Mouse (Mus musculus) forebrain, embryonic 11.5 days (tissue): ENCODE measurements around the gene Stum. TPM values are rescaled to one million over a fixed set of nuclear protein-coding genes. Genes with fewer than 3 reads are reported as not detected.

Experiments
- ATAC-seq: fragments of 200-750 bp; cut with Nextera tagmentation; replicated peaks from 2 replicates; pipeline ENCODE4 v1.8.0; 2017; ENCODE audit warnings: moderate TSS enrichment; ENCODE audit not compliant: low FRiP score
- DNase-seq: peaks from one replicate; pipeline ENCODE4 v3.0.0-alpha.2; 2017; ENCODE audit warnings: low spot score
- H3K27ac ChIP-seq: fragments of 300-500 bp; sonication (generic); 2 replicates; pipeline ENCODE4 v1.5.1; 2014; ENCODE audit warnings: low read depth, low read length
- H3K27me3 ChIP-seq: fragments of 300-500 bp; sonication (generic); 2 replicates; pipeline ENCODE4 v1.6.1; 2014; ENCODE audit warnings: mild to moderate bottlenecking, low read length, mixed read lengths; ENCODE audit not compliant: control insufficient read depth, insufficient read depth
- H3K36me3 ChIP-seq: fragments of 300-500 bp; sonication (generic); 2 replicates; pipeline ENCODE4 v1.6.1; 2014; ENCODE audit warnings: mild to moderate bottlenecking, low read length, moderate library complexity, mixed read lengths; ENCODE audit not compliant: control insufficient read depth, insufficient read depth
- H3K4me1 ChIP-seq: fragments of 300-500 bp; sonication (generic); replicated peaks from 2 replicates; pipeline ENCODE4 v1.6.1; 2014; ENCODE audit warnings: low read length, mixed read lengths; ENCODE audit not compliant: control insufficient read depth, insufficient read depth
- H3K4me2 ChIP-seq: fragments of 300-500 bp; sonication (generic); 2 replicates; pipeline ENCODE4 v1.6.1; 2014; ENCODE audit warnings: low read depth, mild to moderate bottlenecking, low read length, moderate library complexity, mixed read lengths; ENCODE audit not compliant: severe bottlenecking
- H3K4me3 ChIP-seq: fragments of 300-500 bp; sonication (generic); 2 replicates; pipeline ENCODE4 v1.5.1; 2014; ENCODE audit warnings: low read depth, low read length
- H3K9ac ChIP-seq: fragments of 300-500 bp; sonication (generic); 2 replicates; pipeline ENCODE4 v1.6.1; 2014; ENCODE audit warnings: low read length
- H3K9me3 ChIP-seq: fragments of 300-500 bp; sonication (generic); 2 replicates; pipeline ENCODE4 v1.6.1; 2016; ENCODE audit warnings: low read length, mixed read lengths; ENCODE audit not compliant: control insufficient read depth
- WGBS: fragments of 180-500 bp; shearing (Covaris S2); extraction: QIAGEN DNeasy Blood & Tissue Kit; methylation state at CpG from one replicate; pipeline ENCODE4 v1.1.7; 2014; 5-methylcytosine and 5-hydroxymethylcytosine counted together
- polyA plus RNA-seq: library from polyadenylated mRNA; unstranded; fragments of >200 nt; fragmentation: Nextera tagmentation; extraction: Ambion mirVana; gene quantifications from 2 replicates; pipeline ENCODE4 v1.2.1, GENCODE M21; 2014

Gene Stum
- polyA plus RNA-seq, 1 experiment from 2014 or later = 0.55 TPM

DNA sequence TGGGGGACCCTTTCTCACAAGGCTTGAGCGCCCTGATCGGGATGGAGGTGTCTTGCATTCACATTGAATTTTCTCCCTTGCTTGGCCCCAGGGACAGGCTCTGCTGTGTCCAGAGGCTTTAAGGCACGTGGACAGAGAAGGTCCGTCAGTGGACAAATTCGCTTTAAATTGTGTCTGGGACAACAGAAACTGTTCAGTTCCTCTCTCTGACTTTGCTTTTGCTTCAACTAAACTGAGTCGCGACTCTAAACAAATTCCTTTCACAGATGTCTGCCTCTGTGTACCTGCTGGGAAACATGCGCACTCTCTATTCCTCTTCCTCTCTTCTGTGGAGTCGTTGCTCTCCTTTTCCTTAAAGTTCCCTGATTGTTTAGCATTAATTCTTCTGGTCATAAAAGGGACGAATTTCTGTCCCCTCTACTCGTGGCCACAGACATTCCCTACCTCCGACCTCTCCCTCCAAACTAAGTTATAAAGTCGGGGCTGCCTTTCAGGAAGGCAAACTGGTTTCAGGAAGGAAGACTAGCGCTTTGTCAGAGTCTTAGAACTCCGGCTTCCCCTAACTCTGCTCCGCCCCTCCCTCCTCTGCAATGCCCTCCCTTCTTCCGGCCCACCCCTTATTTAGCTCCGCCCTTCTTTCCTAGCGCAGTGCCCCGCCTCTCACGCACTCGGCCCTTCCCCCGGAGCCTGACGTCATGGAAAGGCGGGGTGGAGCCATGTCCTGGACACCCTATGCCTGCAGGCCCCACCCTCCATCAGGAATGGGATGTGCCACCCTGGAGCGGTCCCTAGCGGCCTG is 96.2 kb downstream of the Stum start:
- ATAC-seq (peak; percentile 98), DNase-seq (peak; percentile 99)
- H3K4me3 ChIP-seq = peak overlapping the region; percentile 34
- peak overlapping the region; percentile 69 for H3K9ac ChIP-seq
- 0 out of 2 replicates have a peak, but pooled peaks cover 3% of the 10 kb centered on the region for H3K4me1 ChIP-seq
- no peaks in the 10 kb centered on the region for H3K27me3 ChIP-seq
- 1% methylated on average over 27 of the region's 27 CpGs for WGBS
- peak overlapping the region; percentile 48; the same call in 1 of the 2 replicates for H3K27ac ChIP-seq
- H3K4me2 ChIP-seq = peak overlapping the region; percentile 70
- no peaks in the 10 kb centered on the region for H3K36me3 ChIP-seq
- no peaks in the 10 kb centered on the region for H3K9me3 ChIP-seq

DNA sequence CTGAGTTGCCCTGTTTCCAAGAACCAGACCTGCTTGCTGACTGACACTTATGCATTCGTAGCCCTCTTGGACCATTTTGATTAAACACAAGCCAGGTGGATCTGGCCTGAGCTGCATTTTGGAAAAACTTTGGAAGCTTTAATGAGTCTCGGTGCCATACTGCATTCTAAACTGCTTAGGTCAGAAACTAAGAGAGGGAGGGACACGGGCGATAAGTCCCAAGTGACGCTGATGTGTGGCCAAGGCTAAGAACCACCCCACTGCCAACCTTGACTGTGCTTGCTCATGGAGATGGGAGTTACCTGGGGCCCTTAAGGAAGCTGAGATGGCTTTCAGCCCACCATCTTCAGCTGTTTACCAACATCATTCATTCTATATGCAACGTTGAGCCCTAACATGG is 98.0 kb downstream of the Stum start:
- H3K4me2 ChIP-seq = no peak overlapping the region
- ATAC-seq (no peak), DNase-seq (no peak)
- no peak overlapping the region for H3K9ac ChIP-seq
- 0 out of 2 replicates have a peak, but pooled peaks cover 3% of the 10 kb centered on the region for H3K4me1 ChIP-seq
- no peaks in the 10 kb centered on the region for H3K27me3 ChIP-seq
- no peak overlapping the region for H3K27ac ChIP-seq
- H3K9me3 ChIP-seq = no peaks in the 10 kb centered on the region
- H3K36me3 ChIP-seq = no peaks in the 10 kb centered on the region
- no peak overlapping the region for H3K4me3 ChIP-seq
- 91% methylated on average over 6 of the region's 6 CpGs for WGBS

GRCm38 (mm10) chr1:180384486-180384885 is 98.8 kb downstream of the Stum start:
- no peaks in the 10 kb centered on the region for H3K36me3 ChIP-seq
- no peaks in the 10 kb centered on the region for H3K27me3 ChIP-seq
- H3K4me1 ChIP-seq = 0 out of 2 replicates have a peak, but pooled peaks cover 3% of the 10 kb centered on the region
- ATAC-seq = no peak
- 76% methylated on average over 10 of the region's 10 CpGs for WGBS
- no peak overlapping the region for H3K4me2 ChIP-seq
- no peak overlapping the region for H3K9ac ChIP-seq
- H3K4me3 ChIP-seq = no peak overlapping the region
- no peak overlapping the region for H3K27ac ChIP-seq
- no peak for DNase-seq
- no peaks in the 10 kb centered on the region for H3K9me3 ChIP-seq

GRCm38 (mm10) chr1:180383884-180384283 is 99.4 kb downstream of the Stum start:
- 94% methylated on average over 8 of the region's 8 CpGs for WGBS
- Histone ChIP-seq H3K4me1 (0 out of 2 replicates have a peak, but pooled peaks cover 3% of the 10 kb centered on the region), H3K9ac (no peak overlapping the region), H3K36me3 (no peaks in the 10 kb centered on the region), H3K4me2 (no peak overlapping the region), H3K9me3 (no peaks in the 10 kb centered on the region), H3K27ac (no peak overlapping the region), H3K4me3 (no peak overlapping the region), H3K27me3 (no peaks in the 10 kb centered on the region)
- no peak for DNase-seq
- ATAC-seq = no peak

Other genes starting within 250 kb of the Stum start
- gene Psen2, start 220.1 kb downstream of the Stum start, polyA plus RNA-seq = 5.7 and 6.1 TPM in 2 replicates
- gene Itpkb, start 153.0 kb downstream of the Stum start, polyA plus RNA-seq = 3.0 and 3.2 TPM in 2 replicates
- gene Parp1, start 85.4 kb upstream of the Stum start, polyA plus RNA-seq = 276 and 281 TPM in 2 replicates
- gene Lin9, start 157.6 kb upstream of the Stum start, polyA plus RNA-seq = 28.0 and 31.0 TPM in 2 replicates
- gene Mixl1, start 213.5 kb upstream of the Stum start, polyA plus RNA-seq = 0.11 TPM in 1 of 2 replicates, not detected in the other
- gene Acbd3, start 242.5 kb upstream of the Stum start, polyA plus RNA-seq = 21.6 and 22.8 TPM in 2 replicates